Mouse (Mus musculus) heart, adult 8-10 months (tissue): ENCODE results near the gene Rorb. TPM values are rescaled to one million over a fixed set of nuclear protein-coding genes. Genes with fewer than 3 reads are reported as not detected.
A peak's percentile ranks its signal among the peaks of the same experiment; 100 is the strongest.

Experiments
- DNase-seq: peaks from one replicate; pipeline ENCODE4 v3.0.0; 2022; ENCODE audit warnings: low spot score
- total RNA-seq, 4 experiments: library from RNA; stranded (reverse); gene quantifications; 2 replicates each; pipeline ENCODE4 v1.2.4; 2022

Gene Rorb
- under 1 TPM; 0.50 to 0.68 (median 0.62) TPM for total RNA-seq

GRCm38 (mm10) chr19:19110793-19111427 is at the start of gene Rorb:
Rorb (minus strand) TSS chr19:19111196.
- peak; percentile 58 for DNase-seq

DNA sequence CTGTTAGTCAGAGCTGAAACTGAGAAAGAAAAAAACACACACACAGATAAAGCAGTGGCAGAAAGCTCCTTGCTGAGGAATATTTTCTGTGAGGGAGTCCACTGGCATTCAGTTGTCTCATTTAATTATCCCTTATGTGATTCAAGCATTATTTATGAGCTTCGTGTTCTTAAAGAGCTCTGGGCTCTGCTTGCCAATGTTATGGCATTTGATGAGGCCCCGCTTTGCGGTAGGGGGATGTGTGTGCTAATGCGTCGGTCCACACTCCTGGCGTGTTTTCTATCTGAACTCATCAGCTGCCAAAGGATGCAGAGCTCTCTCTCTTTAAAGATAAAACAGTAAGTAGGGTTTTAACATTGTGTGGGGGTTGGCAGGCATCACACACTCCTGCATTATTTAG is 37.9 kb upstream of the Rorb start:
- no peak for DNase-seq

DNA sequence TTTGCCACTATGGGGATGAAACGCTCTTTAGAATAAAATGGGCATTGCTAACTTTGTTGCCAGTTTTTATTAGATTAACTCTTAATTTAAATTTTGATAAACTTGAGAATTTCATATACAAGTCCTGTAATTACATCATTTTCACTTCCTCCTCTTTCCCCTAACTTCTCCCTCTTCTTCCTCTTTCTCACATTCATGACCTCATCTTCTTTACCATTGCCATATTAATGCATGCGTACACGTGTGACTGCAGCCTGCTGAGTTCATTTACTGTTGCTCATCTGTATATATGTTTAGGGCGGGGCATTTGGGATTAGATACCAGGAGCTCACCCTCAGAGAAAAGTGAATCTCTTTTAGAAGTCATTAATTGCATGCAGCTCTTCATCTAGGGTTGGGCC is 33.5 kb upstream of the Rorb start:
- DNase-seq, result no peak

DNA sequence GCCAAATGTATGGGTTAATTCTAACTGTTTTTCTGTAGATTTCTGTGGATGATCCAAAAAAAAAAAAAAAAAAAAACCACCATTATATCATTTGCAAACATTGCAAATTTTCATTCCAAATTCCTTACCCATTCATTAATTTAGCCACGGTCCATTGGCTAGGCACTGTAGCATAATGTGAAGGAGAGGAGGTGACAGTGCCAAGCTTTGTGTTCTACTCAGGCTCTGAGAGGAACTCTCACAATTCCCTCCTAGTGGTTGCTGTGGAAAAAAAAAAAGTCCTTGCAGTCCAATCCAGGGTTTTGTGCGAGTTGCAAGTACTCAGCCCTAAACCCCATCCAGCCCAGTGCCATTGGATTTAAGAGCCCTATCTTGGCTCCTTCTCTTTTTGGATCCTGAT is 25.9 kb upstream of the Rorb start:
- no peak for DNase-seq

DNA sequence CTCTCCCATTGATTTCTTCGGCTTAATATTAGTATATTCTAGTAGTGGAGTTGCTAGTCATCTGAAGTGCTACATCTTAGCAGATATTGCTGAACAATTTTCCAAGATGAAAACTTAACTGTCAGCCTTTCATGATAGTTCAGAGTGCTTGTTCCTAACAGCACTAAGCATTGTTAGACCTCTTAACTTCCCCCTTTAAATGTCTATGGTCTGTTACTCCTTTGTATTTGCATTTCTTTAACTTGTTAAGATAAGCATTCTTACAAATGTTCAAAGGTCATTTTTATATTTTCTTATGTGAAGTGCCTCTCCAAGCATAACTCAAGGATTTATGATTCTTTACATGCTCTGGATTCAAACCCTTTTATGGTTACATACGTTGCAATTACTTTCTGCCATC is 24.8 kb upstream of the Rorb start:
- DNase-seq, result no peak

GRCm38 (mm10) chr19:19122324-19122723 is 11.3 kb upstream of the Rorb start:
- no peak for DNase-seq

GRCm38 (mm10) chr19:19112180-19112579 is 1.2 kb upstream of the Rorb start:
- DNase-seq, result no peak

DNA sequence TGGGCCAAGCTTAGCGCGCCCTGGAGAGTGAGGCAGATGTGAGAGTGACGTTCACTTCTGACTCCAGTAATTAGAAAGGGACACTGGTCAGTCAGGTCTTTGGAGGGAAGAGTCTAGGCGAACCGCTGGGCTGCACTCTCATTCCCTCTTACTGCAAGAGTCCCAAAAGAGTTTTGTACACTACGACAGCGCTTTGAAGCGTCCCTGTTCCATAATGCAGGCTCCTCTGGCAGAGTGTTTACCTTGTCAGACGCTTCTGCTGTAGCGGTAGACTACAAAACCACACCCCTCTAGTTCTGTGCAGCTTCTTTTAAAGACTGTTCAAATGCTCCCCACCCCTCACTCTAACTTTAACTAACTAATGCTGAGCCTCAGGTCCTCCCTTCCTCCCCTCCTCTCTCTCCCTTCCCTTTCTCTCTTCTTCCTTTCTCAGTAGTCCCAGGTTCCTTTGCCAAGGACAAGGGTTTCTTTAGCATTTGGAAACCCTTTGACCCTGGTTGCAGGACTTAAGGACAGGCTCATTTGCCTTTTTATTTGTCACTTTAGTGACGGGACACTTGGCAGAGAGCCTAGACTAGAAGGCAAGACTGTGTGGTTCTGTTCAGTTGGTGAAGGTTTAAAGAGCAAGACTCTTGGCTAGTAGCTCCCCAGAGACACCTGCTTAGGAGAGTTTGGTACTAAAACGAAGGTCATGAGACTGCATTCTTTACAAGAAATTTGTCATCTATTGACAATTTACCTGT is 603 bp upstream of the Rorb start:
- no peak for DNase-seq

- DNase-seq, result no peak
Measured at GRCm38 (mm10) chr19:19110011-19110768, 806 bp downstream of the Rorb start.

- no peak for DNase-seq
Measured at GRCm38 (mm10) chr19:19108596-19109381, 2.2 kb downstream of the Rorb start.

DNA sequence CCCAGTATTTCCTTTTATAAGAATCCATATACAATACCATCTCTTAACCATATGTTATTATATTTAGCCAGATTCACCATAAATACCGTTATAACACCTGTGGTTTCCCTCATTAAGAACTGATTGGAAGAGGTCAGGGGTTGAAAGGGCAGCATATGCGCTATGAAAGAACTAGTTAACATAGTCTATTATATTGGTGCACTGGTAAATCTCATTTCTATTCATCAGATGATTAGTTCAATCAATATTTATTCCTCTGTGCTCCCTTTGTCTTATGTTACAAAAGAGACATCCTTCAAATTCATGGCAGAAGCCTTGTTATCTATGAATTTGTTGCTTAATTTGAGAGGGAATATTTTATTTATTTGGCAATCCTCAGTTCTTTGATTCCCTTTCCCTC is 6.4 kb downstream of the Rorb start:
- DNase-seq, result no peak

DNA sequence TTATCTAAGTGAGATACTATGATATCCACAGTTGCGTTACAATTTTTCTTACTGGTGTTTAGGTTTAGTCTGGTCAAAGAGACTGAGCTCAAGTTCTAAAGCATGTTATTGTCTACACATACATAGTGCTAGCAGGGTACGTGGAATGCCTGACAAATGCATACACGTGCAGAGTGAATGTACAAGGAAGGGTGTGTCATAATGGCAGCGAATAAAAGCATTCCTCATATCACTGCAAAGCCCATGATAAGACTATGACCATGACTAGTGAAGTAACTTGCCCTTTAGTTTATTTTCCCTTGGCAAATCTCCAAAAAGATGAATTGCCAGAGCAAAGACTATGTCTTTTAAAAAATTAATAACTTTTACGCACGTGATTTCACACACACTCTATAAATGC is 13.8 kb downstream of the Rorb start:
- DNase-seq, result no peak

GRCm38 (mm10) chr19:19089427-19089826 is 21.6 kb downstream of the Rorb start:
- DNase-seq, result no peak

- no peak for DNase-seq
Measured at GRCm38 (mm10) chr19:19077880-19078279, 33.1 kb downstream of the Rorb start.

DNA sequence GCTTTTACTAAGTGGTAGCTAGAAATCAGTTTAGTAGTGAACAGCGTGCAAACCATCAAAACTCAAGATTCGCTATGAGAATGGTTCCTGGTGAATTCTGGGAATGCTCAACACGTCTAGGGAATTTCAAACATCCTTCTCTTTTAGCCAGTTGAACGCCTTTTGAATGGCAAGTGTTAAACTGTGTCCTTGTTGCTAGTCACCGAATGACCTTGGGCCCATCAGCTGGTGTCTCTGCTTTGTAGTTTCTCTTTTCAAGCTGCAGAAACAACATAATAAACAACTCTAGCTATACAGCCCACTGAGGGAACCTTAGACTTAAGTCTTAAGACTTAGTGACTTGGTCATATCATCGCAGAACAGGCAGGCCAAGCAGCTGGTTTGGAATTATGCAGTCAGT is 36.2 kb downstream of the Rorb start:
- DNase-seq, result no peak

DNA sequence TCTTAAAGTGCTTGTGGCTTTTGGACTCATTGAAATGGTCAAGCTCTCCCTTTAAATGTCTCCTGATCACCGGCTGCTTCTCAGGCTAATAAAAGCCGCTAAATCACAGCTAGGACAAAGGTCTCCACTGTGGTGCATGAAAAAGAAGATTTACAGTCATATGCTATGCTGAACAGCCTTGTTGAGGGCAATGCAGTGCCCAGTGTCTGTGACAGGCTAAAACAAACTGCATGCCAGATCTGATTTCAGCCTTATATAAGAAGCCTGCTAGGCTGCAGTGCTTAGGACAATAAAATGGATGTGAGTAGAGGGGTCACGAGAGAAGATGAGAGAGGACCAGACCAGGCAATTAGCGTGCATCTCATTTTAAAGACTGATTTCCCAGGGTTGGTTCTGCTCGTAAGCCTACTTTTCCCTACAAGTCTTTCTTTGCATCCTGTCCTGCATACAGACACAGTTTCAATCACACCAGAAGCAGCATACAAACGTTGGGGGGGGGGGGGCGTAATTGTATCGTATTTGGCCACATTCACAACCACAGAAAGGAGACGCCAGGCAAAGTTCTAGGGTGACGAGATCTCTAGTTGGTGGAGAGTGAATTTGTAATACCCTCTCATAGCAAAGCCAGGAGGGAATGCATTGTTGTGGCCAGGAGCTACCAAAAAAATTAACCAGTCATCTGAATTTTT is 52.1 kb downstream of the Rorb start:
- DNase-seq, result no peak

GRCm38 (mm10) chr19:19058201-19058600 is 52.8 kb downstream of the Rorb start:
- DNase-seq, result no peak

DNA sequence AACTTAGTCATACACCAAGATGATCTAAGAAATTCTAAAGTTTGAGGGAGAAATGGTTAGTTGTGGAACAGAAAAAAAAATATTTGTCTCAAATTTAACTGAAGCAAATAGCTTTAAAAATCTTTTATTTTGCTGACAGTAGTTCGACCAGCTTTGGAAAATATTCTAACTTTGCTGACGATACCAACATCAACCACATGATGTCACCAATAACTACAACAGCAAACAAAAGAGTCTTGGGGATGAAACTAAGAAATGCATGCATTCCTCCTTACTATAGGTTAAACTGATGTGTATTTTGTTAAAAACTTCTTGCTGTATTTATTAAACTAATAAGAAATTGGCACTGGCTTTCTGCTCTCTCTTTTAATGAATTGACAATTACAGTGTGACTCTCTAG is 67.9 kb downstream of the Rorb start:
- no peak for DNase-seq

DNA sequence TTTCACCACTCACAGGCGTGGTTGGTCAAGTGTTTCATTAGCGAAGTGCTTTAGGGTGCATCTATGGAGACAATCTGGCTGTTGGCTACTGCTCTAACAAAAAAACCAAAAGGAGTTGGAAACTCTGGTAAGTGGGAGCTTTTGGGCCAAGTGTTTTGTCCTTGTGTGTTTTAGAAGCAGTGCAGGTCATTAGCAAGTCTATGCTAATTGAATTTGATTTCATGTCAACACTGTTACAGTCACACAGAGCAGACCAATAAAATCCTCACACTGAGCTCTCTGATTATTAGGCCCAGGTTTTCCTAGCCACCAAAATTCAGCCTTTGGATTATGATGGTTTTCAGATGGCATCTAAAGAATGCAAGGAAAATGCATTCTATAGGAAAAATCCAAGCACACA is 70.2 kb downstream of the Rorb start:
- no peak for DNase-seq

GRCm38 (mm10) chr19:19034482-19035315 is 76.3 kb downstream of the Rorb start:
- DNase-seq, result no peak
